Mouse (Mus musculus) liver, embryonic 12.5 days (tissue): ENCODE results near the gene Prox1. TPM values are rescaled to one million over a fixed set of nuclear protein-coding genes. Genes with fewer than 3 reads are reported as not detected.
A peak's percentile ranks its signal among the peaks of the same experiment; 100 is the strongest.

Experiments
- ATAC-seq: fragments of 200-750 bp; cut with Nextera tagmentation; 2 replicates; pipeline ENCODE4 v1.8.0; 2017; ENCODE audit warnings: moderate number of reproducible peaks, mild to moderate bottlenecking, moderate library complexity
- H3K27ac ChIP-seq: fragments of 300-500 bp; sonication (generic); 2 replicates; pipeline ENCODE4 v1.5.1; 2016; ENCODE audit warnings: mild to moderate bottlenecking
- H3K27me3 ChIP-seq: fragments of 300-500 bp; sonication (generic); replicated peaks from 2 replicates; pipeline ENCODE4 v1.6.1; 2016; ENCODE audit warnings: mild to moderate bottlenecking, moderate library complexity
- H3K36me3 ChIP-seq: fragments of 300-500 bp; sonication (generic); 2 replicates; pipeline ENCODE4 v1.6.1; 2016; ENCODE audit warnings: mild to moderate bottlenecking, moderate library complexity
- H3K4me1 ChIP-seq: fragments of 300-500 bp; sonication (generic); 2 replicates; pipeline ENCODE4 v1.6.1; 2016
- H3K4me2 ChIP-seq: fragments of 300-500 bp; sonication (generic); 2 replicates; pipeline ENCODE4 v1.6.1; 2016; ENCODE audit warnings: mild to moderate bottlenecking, moderate library complexity
- H3K4me3 ChIP-seq: fragments of 300-500 bp; sonication (generic); 2 replicates; pipeline ENCODE4 v1.5.1; 2016; ENCODE audit warnings: mild to moderate bottlenecking, moderate library complexity
- H3K9ac ChIP-seq: fragments of 300-500 bp; sonication (generic); 2 replicates; pipeline ENCODE4 v1.6.1; 2016; ENCODE audit warnings: mild to moderate bottlenecking, moderate library complexity
- H3K9me3 ChIP-seq: fragments of 300-500 bp; sonication (generic); replicated peaks from 2 replicates; pipeline ENCODE4 v1.6.1; 2016; ENCODE audit warnings: mild to moderate bottlenecking, moderate library complexity
- WGBS: fragments of 180-500 bp; shearing (Covaris S2); methylation state at CpG from one replicate; pipeline ENCODE4 v1.1.7; 2016; ENCODE audit not compliant: insufficient replicate concordance; 5-methylcytosine and 5-hydroxymethylcytosine counted together
- polyA plus RNA-seq: library from polyadenylated mRNA; unstranded; fragments of >200 nt; fragmentation: Nextera tagmentation; extraction: Ambion mirVana; gene quantifications from 2 replicates; pipeline ENCODE4 v1.2.1, GENCODE M21; 2016

Prox1 gene
- polyA plus RNA-seq, 1 experiment from 2014 or later: 7.6 TPM

DNA sequence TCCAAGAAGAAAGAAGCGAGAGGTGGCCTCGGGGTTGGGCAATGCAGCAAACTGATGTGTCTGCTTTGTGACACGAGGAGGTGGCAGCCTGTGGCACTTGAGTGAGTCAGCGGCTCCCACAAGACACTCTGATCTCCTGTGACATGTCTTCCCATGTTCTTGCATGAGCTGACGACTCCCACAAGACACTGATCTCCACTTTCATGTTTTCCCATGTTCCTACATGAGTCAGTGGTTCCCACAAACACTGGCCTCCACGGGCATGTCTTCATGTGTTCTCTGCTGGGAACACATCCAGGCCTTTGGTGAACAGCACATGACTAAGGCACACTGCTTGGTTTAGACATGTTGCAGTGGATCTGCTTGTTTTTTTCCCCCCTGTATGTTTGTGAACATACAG is 58.8 kb downstream of the Prox1 start:
- H3K4me3 ChIP-seq: no peak overlapping the region
- WGBS: 56% methylated on average over 6 of the region's 6 CpGs
- no peaks in the 10 kb centered on the region; the same call in 1 of the 2 replicates for H3K4me1 ChIP-seq
- no peaks in the 10 kb centered on the region for H3K36me3 ChIP-seq
- no peak overlapping the region for H3K27ac ChIP-seq
- H3K9me3 ChIP-seq: 0 out of 2 replicates have a peak, but pooled peaks cover 11% of the 10 kb centered on the region
- no peak overlapping the region for H3K9ac ChIP-seq
- ATAC-seq: no peak
- no peak overlapping the region for H3K4me2 ChIP-seq
- H3K27me3 ChIP-seq: no peaks in the 10 kb centered on the region

DNA sequence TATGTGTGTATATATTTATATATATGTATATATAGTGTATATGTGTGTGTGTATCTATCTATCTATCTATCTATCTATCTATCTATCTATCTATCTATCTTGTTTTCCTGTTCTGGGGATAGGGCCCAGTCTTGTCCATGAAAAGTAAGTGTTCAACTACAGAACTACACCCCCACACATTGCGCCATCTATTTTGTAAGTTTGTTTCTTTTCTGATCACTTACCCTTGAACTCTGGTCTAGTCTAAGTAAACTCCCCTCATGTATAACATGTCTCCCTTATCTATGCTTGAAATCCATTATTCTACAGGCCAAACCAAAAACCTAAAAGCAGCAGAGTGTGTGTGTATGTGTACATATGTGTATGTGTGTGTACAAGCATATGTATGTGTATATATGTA is 62.9 kb downstream of the Prox1 start:
- no peaks in the 10 kb centered on the region for H3K36me3 ChIP-seq
- H3K9ac ChIP-seq: no peak overlapping the region
- H3K27ac ChIP-seq: no peak overlapping the region
- no peak overlapping the region for H3K4me2 ChIP-seq
- 81% methylated on average over 1 of the region's 1 CpGs for WGBS
- no peaks in the 10 kb centered on the region for H3K4me1 ChIP-seq
- H3K9me3 ChIP-seq: 0 out of 2 replicates have a peak, but pooled peaks cover 7% of the 10 kb centered on the region
- no peaks in the 10 kb centered on the region for H3K27me3 ChIP-seq
- no peak for ATAC-seq
- H3K4me3 ChIP-seq: no peak overlapping the region

DNA sequence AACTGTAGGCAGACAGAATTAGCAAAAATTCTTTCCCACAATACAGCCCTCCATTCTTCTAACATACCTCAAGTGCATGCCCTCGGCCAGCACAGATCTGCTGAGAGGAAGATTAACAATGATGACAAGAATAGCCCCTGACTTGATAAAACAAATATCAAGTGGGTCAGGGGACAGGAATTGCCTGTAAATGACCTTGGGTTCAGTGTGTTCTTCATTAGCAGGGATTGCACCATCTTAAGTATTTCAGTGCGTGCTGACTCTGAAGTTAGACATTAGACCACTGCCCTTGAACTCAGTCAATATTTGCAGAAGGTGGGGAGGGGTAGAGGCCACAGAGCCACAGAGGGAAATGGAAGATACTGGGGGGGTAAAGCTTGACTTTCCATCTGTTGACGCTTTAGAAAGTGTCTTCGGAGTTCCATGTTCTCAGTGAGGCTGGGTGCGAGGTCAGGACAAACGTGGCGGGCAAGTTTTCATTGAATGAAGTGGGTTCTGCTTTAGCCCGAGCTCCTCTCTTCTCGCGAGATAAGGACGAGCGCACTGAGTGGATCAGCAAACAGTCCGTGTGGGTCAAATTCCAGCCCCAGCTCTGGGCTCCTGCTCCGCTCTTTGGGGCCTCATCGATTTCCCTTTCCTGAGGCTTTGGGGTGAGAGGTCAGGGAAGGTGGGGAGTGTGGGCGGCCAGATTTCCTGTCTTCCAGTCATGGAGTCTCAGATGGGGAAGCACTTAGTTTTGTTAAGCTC is 63.7 kb downstream of the Prox1 start:
- peak; percentile 72 for ATAC-seq
- no peaks in the 10 kb centered on the region for H3K36me3 ChIP-seq
- H3K9me3 ChIP-seq: 0 out of 2 replicates have a peak, but pooled peaks cover 7% of the 10 kb centered on the region
- no peak overlapping the region for H3K4me3 ChIP-seq
- WGBS: 36% methylated on average over 16 of the region's 16 CpGs
- H3K27me3 ChIP-seq: no peaks in the 10 kb centered on the region
- no peaks in the 10 kb centered on the region for H3K4me1 ChIP-seq
- H3K27ac ChIP-seq: peak overlapping the region; percentile 51
- no peak overlapping the region for H3K9ac ChIP-seq
- no peak overlapping the region for H3K4me2 ChIP-seq

DNA sequence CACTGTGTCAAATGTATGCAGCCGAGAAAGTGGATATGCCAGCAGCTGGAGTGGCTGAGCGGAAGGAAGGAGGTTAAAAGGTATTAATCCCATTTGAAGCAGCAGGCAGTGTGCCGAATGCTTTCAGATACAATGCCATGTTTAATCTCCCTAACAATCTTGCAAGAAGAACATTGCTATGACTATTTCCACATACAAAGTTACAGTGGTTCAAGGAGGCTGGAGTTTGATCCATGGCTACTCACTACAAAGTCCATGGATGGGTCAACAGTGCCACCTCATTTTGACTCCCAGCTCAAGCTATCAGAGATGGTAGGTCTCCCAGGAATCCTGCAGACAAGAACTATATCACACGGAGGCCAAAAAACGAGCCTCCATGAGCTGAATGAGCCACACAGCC is 64.5 kb downstream of the Prox1 start:
- Histone ChIP-seq H3K4me2 (no peak overlapping the region), H3K27me3 (no peaks in the 10 kb centered on the region), H3K4me3 (no peak overlapping the region), H3K27ac (peak overlapping the region; percentile 51), H3K9me3 (0 out of 2 replicates have a peak, but pooled peaks cover 7% of the 10 kb centered on the region), H3K4me1 (no peaks in the 10 kb centered on the region), H3K36me3 (no peaks in the 10 kb centered on the region), H3K9ac (no peak overlapping the region)
- WGBS: 62% methylated on average over 5 of the region's 5 CpGs
- no peak for ATAC-seq

DNA sequence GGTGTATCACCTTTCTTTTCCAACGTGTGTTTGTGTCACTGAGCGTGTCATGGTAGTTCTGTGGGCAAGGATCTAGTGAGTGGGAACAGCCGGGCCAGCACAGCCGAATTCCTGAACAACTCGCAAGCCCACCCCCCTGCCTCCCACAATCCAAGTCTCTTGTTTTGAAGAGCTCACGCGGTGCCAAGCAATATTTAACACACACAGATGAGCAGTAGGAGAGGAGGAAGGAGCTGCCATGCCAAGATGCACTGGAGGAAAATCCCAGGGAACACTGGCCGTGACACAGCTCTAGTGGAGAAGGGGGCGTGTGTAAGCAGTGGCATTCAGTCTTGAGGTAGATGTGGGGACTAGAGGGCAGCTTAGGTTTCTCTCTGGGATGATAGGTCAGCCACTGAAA is 77.2 kb downstream of the Prox1 start:
- 70% methylated on average over 9 of the region's 9 CpGs for WGBS
- Histone ChIP-seq H3K4me2 (no peak overlapping the region), H3K4me1 (no peaks in the 10 kb centered on the region), H3K9ac (no peak overlapping the region), H3K4me3 (no peak overlapping the region), H3K36me3 (no peaks in the 10 kb centered on the region), H3K27me3 (no peaks in the 10 kb centered on the region), H3K9me3 (no peaks in the 10 kb centered on the region), H3K27ac (no peak overlapping the region)
- no peak for ATAC-seq

DNA sequence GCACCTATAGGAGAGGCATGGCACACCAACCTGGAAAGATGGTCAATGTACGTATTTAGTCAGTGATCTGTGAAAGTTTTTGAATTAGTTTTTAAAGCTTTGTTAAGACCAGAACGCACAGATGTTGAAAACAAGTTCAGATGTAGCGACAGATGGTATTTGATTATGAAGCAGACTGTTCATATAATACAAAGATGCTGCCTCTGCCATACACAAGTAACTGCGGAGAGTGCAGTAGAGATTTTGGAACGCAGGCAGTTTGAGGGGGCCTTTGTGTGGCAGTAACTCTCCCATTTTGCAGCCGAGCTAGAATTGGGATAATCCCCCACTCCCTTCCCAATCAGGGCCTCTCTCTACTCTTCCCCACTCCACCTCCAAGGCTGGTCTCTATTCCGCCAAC is 78.4 kb downstream of the Prox1 start:
- WGBS: 89% methylated on average over 7 of the region's 7 CpGs
- no peaks in the 10 kb centered on the region for H3K4me1 ChIP-seq
- no peak overlapping the region for H3K4me3 ChIP-seq
- H3K9me3 ChIP-seq: no peaks in the 10 kb centered on the region
- H3K27me3 ChIP-seq: no peaks in the 10 kb centered on the region
- ATAC-seq: no peak
- H3K9ac ChIP-seq: no peak overlapping the region
- H3K4me2 ChIP-seq: no peak overlapping the region
- H3K36me3 ChIP-seq: no peaks in the 10 kb centered on the region
- H3K27ac ChIP-seq: no peak overlapping the region

DNA sequence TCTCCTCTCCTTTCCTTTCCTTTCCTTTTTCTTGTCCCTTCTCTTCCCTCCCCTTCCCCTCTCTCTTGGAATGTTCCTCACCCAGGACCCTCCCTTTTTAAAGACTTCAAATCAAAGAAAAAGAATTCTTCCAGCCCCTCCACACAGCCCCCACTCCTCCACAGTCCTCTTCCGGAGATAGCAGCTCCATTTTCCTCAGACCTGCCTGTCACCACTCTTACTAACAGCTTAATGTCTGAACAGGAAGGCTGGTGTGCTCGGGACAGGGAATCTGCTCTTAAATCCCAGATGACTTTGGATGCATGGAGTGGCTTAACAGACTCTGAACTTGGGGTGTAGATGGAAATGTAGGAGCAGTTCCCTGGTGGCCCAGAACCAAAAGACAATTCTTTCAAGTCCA is 81.6 kb downstream of the Prox1 start:
- ATAC-seq: no peak
- Histone ChIP-seq H3K27ac (no peak overlapping the region), H3K4me2 (no peak overlapping the region), H3K9me3 (no peaks in the 10 kb centered on the region), H3K36me3 (no peaks in the 10 kb centered on the region), H3K9ac (no peak overlapping the region), H3K4me3 (no peak overlapping the region), H3K4me1 (no peaks in the 10 kb centered on the region), H3K27me3 (no peaks in the 10 kb centered on the region)
- WGBS: 24% methylated on average over 2 of the region's 2 CpGs

DNA sequence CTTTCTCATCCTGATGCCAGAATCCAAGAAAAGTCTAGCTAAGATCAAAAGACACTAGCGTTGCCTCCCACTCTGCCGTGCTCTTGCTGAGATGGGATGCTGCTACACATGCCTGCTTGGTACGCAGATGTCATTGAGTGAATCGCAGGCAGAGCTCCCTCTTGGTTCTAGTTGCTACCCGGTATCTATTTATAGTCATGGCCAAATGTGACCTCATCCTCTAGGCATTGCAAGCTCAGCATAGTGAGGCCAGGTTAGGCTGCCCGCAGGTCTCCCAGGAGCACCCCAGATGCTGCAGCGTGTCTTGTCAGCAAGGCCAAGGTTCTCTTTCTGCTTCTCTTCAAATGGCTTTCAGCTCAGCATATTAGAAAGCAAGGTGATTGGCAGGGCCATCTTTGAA is 84.8 kb downstream of the Prox1 start:
- Histone ChIP-seq H3K27ac (no peak overlapping the region), H3K4me2 (no peak overlapping the region), H3K4me3 (no peak overlapping the region), H3K9me3 (no peaks in the 10 kb centered on the region), H3K27me3 (no peaks in the 10 kb centered on the region), H3K9ac (no peak overlapping the region), H3K36me3 (no peaks in the 10 kb centered on the region), H3K4me1 (no peaks in the 10 kb centered on the region)
- 64% methylated on average over 7 of the region's 7 CpGs for WGBS
- no peak for ATAC-seq

DNA sequence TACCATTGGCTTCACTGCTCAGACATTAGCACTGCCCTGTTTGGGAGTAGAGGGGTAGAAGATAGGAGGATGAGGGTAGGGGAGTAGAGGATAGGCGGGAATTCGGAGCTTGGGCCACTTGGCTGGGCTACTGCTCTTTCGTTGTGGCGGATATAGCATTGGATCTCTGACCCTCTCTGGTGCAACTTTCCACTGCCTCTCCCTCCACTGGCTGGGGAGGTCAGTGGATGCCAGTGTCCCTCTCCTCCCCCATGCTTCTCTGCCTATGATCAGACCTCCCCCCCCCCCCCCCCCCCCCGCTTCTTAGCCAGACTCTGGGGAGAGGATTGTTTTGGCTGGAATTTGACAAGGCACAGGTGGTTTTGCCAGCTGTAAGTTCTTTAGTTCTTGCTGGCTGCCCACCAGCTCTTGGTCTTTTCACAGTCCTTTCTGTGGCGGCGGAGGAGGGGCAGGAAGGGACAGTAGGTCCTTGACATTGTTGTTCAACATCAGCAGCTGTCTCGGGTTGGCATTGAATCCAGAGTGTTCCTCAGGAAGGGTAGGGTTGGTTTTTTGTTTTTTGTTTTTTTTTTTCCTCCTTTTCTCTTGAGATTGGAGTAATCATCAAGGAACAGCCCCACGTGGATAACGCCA is 90.8 kb downstream of the Prox1 start:
- ATAC-seq: no peak
- Histone ChIP-seq H3K27me3 (no peaks in the 10 kb centered on the region), H3K9ac (no peak overlapping the region), H3K9me3 (no peaks in the 10 kb centered on the region), H3K4me3 (no peak overlapping the region), H3K36me3 (no peaks in the 10 kb centered on the region), H3K4me1 (no peaks in the 10 kb centered on the region), H3K27ac (no peak overlapping the region), H3K4me2 (no peak overlapping the region)
- WGBS: 69% methylated on average over 9 of the region's 10 CpGs

DNA sequence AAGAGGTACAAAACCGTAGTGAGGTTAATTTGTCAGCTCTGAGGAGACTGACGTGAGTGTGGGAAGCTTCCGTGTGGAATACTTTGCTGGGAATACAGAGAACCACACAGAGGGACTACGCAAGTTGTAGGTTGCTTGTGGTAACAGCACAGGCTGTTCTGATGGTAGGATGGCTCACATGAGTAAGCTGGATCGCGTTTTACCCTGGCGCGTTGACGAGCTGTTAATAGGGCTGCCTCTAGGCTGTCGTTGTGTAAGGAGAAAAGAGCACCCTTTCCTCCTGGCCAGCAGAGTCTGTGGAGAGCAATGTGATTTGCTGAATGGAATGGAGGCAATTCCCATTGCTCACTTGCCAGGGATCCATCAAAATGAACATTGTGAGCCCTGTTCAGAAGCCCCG is 93.9 kb downstream of the Prox1 start:
- H3K27ac ChIP-seq: no peak overlapping the region
- no peak for ATAC-seq
- H3K4me1 ChIP-seq: no peaks in the 10 kb centered on the region
- H3K9ac ChIP-seq: no peak overlapping the region
- 67% methylated on average over 11 of the region's 11 CpGs for WGBS
- no peaks in the 10 kb centered on the region for H3K9me3 ChIP-seq
- no peak overlapping the region for H3K4me3 ChIP-seq
- H3K27me3 ChIP-seq: no peaks in the 10 kb centered on the region
- H3K4me2 ChIP-seq: no peak overlapping the region
- H3K36me3 ChIP-seq: no peaks in the 10 kb centered on the region
